Mouse (Mus musculus) cerebellum, adult 2 months (tissue): Measurements from ENCODE around the gene Rbl1. TPM values are rescaled to one million over a fixed set of nuclear protein-coding genes. Genes with fewer than 3 reads are reported as not detected.
"Not testable (repeated sequence)": the region's sequence is repeated elsewhere in the genome, so short reads cannot be mapped to it uniquely, and the experiment has no call there.

Source experiments
- DNase-seq, 2 experiments: peaks; one replicate each; pipeline ENCODE4 v3.0.0; 2021
- H3K27ac ChIP-seq: fragments of 200-500 bp; 2 replicates; pipeline ENCODE4 v1.5.1; 2012; ENCODE audit warnings: low read length, control low read depth, inconsistent platforms; ENCODE audit not compliant: insufficient read depth
- H3K27me3 ChIP-seq: fragments of 200-500 bp; 2 replicates; pipeline ENCODE4 v1.6.1; 2012; ENCODE audit warnings: inconsistent platforms, mild to moderate bottlenecking, low read length, moderate library complexity; ENCODE audit not compliant: control insufficient read depth, insufficient read depth
- H3K4me1 ChIP-seq: fragments of 200-500 bp; 2 replicates; pipeline ENCODE4 v1.6.1; 2011; ENCODE audit warnings: low read length; ENCODE audit not compliant: control insufficient read depth, insufficient read depth
- H3K4me3 ChIP-seq: fragments of 200-500 bp; replicated peaks from 2 replicates; pipeline ENCODE3; 2011; ENCODE audit warnings: mild to moderate bottlenecking, low read depth, low read length, control low read depth; ENCODE audit not compliant: insufficient read depth
- CTCF ChIP-seq: fragments of 200-500 bp; IDR thresholded peaks from 2 replicates; pipeline ENCODE4 v1.5.1; 2011; ENCODE audit warnings: low read depth, mild to moderate bottlenecking, control low read depth, low read length, moderate library complexity, borderline replicate concordance; ENCODE audit not compliant: insufficient read depth
- POLR2A ChIP-seq: fragments of 200-500 bp; IDR thresholded peaks from 2 replicates; pipeline ENCODE4 v1.6.1; 2011; ENCODE audit warnings: low read length, control low read depth, borderline replicate concordance; ENCODE audit not compliant: insufficient read depth
- WGBS: fragments of 180-500 bp; shearing (Covaris S2); methylation state at CpG from one replicate; pipeline ENCODE4 v1.1.7; 2018; 5-methylcytosine and 5-hydroxymethylcytosine counted together
- polyA plus RNA-seq: library from polyadenylated mRNA; depleted of rRNA; stranded (reverse); fragments of >200 nt; gene quantifications from 2 replicates; pipeline ENCODE4 v1.2.3, GENCODE M21; 2012

The Rbl1 gene
- polyA plus RNA-seq, 1 experiment = 2.8 TPM

DNA sequence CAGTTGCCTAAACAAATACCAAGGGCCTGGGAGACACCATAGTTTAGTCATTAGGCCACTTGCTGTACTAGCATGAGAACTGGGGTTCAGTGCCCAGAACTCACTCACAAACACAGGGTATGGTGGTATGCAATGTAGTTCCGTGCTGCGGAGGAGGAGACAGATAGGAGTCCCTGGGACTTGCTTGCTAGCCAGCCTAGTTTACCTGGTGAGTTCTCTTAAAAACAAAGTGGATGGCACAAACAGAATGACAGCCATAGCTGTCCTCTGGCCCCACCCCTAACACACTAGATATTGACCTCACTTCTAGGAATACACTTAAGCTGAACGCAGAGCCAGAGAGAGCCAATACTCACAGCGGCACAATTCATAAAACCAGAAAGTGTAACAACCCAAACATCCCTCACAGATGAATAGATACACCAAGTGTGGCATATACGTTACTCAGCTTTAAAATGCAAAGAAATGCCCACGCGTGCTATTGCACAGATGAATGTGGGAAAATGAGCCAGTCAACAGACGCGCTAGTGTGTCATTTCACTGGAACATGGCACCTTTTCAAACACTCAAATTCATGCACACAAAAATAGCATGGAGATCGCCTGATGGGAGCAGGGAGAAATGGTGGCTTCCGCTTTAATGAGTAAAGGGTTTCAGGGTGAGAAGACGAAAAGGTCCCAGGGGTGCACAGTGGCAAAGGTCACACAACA, 37.8 kb downstream of the Rbl1 start:
- Histone ChIP-seq H3K4me3 (no peak overlapping the region), H3K27me3 (no peaks in the 10 kb centered on the region), H3K27ac (no peak overlapping the region), H3K4me1 (no peaks in the 10 kb centered on the region)
- TF ChIP-seq POLR2A (no peak), CTCF (no peak)
- 96% methylated on average over 12 of the region's 12 CpGs for WGBS
- DNase-seq = no peak

GRCm38 (mm10) chr2:157165312-157166224, 38.8 kb downstream of the Rbl1 start:
- H3K27me3 ChIP-seq, DNase-seq, H3K4me3 ChIP-seq, H3K27ac ChIP-seq, H3K4me1 ChIP-seq: not testable (repeated sequence)

DNA sequence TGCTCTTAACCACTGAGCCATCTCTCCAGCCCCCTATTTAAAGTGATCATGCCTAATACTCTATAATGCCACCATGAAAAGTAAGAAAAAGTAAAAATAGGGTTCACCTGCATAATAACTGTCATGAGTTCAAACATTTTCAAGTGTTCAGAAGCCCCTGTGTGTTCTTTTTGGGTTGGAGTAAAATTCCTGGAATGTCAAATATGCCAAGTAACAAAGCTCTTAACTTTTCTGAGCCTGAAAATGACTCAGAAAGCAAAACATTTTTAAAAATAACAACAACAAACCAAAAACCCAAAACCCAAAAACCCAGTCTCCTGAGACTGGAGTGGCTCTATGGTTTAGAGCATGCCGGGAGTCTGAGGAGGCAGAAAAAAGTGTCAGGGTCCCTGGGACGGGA, 40.2 kb downstream of the Rbl1 start:
- TF ChIP-seq POLR2A (no peak), CTCF (no peak)
- H3K27me3 ChIP-seq = no peaks in the 10 kb centered on the region
- DNase-seq = no peak
- no peak overlapping the region for H3K4me3 ChIP-seq
- 95% methylated on average over 2 of the region's 2 CpGs for WGBS
- H3K4me1 ChIP-seq = no peaks in the 10 kb centered on the region
- no peak overlapping the region for H3K27ac ChIP-seq

DNA sequence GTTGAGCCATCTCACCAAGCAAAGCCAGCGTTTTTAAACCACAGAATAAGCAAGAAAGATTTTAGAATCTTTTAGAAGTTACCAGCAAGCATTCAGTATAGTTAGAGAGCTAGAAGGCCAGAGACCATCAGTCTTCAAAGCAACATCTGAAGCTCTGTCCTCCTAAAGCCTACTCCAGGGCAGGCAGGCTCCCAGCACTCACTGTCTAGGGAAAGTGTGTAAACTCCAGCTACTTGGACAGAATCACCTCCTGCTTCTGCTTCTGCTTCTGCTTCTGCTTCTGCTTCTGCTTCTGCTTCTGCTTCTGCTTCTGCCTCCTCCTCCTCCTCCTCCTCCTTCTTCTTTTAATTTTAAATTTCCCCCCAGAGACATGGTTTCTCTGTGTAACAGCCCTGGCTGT, 48.3 kb downstream of the Rbl1 start:
- Histone ChIP-seq H3K27ac (no peak overlapping the region), H3K27me3 (no peaks in the 10 kb centered on the region; the same call in 1 of the 2 replicates), H3K4me3 (no peak overlapping the region), H3K4me1 (no peaks in the 10 kb centered on the region)
- no peak for TF ChIP-seq CTCF
- TF ChIP-seq POLR2A = no peak
- 100% methylated on average over 1 of the region's 1 CpGs for WGBS
- no peak for DNase-seq

DNA sequence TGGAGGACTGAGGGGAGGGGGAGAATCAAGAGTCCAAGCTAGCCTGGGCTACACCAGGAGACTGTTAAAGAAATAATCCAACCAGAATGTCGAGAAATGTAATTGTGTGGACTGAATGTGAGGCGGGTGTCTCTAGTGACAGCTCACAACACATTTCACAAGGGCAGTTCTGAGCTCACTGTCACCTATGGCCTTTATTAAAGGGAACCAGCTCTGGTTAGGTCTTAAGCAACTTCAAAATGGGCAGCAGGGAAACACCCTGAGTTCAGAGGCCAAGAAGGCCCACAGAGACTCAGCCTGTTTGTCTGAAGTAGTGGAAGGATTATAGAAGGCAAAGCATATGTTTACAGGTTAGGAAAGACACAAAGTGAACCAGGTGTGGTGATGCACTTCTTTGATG, 51.1 kb downstream of the Rbl1 start:
- 77% methylated on average over 2 of the region's 2 CpGs for WGBS
- H3K4me1 ChIP-seq = no peaks in the 10 kb centered on the region
- no peak for TF ChIP-seq CTCF
- TF ChIP-seq POLR2A = no peak

DNA sequence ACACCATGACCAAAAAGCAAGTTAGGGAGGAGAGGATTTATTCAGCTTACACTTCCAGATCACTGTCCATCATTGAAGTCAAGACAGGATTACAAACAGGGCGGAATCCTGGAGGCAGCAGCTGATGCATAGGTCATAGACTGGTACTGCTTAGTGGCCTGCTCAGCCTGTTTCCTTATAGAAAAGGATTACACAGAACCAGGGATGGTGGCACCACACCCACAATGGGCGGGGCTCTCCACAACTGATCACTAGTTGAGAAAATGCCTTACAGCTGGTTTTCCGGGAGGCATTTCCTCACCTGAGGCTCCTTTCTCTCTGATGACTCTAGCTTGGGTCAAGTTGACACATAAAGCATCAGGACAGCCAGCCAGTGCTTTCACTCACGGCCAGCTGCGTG, 55.9 kb downstream of the Rbl1 start:
- WGBS = 94% methylated on average over 5 of the region's 5 CpGs
- TF ChIP-seq CTCF = no peak
- TF ChIP-seq POLR2A = no peak

More for the DNA sequence above, 51.1 kb downstream of the Rbl1 start:
- Histone ChIP-seq H3K27ac (no peak overlapping the region), H3K4me3 (no peak overlapping the region), H3K27me3 (no peaks in the 10 kb centered on the region)
- no peak for DNase-seq

DNA sequence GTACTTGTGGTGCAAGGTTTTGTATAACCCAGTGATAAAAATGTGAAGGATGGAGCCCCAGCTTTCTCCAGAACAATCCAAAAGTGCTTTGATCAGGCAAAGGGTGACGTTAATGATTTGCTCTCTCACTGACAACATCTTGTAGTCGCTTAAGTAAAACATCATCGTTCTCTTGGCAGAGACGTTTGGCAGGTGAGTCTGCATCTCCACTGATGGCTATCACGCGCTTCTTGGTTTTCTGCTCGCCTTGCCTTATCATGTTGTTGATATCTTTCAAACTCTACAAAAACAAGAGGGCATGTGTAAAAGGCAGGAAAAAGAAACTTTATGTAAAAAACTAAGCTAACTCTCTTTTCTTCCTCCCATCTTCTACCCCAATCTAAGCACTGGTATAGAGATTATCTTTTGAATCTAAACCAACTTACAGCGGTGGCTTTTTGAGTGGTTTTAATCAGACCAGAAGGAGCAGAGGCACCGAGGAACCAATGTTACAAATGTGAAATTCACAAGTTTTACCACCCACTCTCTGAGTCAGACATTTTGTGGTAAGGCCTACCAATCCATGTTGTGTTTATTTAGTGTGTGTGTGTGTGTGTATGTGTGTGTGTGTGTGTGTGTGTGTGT, 56.8 kb downstream of the Rbl1 start:
- no peak for TF ChIP-seq POLR2A
- no peak for TF ChIP-seq CTCF
- Histone ChIP-seq H3K27ac (no peak overlapping the region), H3K4me1 (no peaks in the 10 kb centered on the region), H3K27me3 (no peaks in the 10 kb centered on the region), H3K4me3 (no peak overlapping the region)
- WGBS = 93% methylated on average over 9 of the region's 9 CpGs
- DNase-seq = no peak

More for the DNA sequence above, 55.9 kb downstream of the Rbl1 start:
- no peak for DNase-seq
- Histone ChIP-seq H3K4me1 (no peaks in the 10 kb centered on the region), H3K27ac (no peak overlapping the region), H3K27me3 (no peaks in the 10 kb centered on the region), H3K4me3 (no peak overlapping the region)
